Mouse (Mus musculus) spleen, adult 2 months (tissue): ENCODE measurements around the gene Cdiptos. TPM values are rescaled to one million over a fixed set of nuclear protein-coding genes. Genes with fewer than 3 reads are reported as not detected.

Source experiments
- DNase-seq, 2 experiments: peaks; one replicate each; pipeline versions ENCODE4 v3.0.0 to v3.0.0-alpha.2; 2012 to 2021; ENCODE audit warnings: low spot score in 2 of 2, low read depth in 1 of 2
- H3K27ac ChIP-seq: fragments of 200-500 bp; 2 replicates; pipeline ENCODE4 v1.5.1; 2012; ENCODE audit warnings: low read length, inconsistent platforms; ENCODE audit not compliant: insufficient read depth
- H3K27me3 ChIP-seq: fragments of 200-500 bp; 2 replicates; pipeline ENCODE4 v1.6.1; 2012; ENCODE audit warnings: mild to moderate bottlenecking, moderate library complexity, low read length, inconsistent platforms; ENCODE audit not compliant: control insufficient read depth, insufficient read depth
- H3K36me3 ChIP-seq: fragments of 200-500 bp; 2 replicates; pipeline ENCODE4 v1.6.1; 2012; ENCODE audit warnings: mild to moderate bottlenecking, low read length, inconsistent platforms; ENCODE audit not compliant: control insufficient read depth, insufficient read depth
- H3K4me1 ChIP-seq: fragments of 200-500 bp; 2 replicates; pipeline ENCODE4 v1.6.1; 2011; ENCODE audit warnings: inconsistent platforms; ENCODE audit not compliant: control insufficient read depth, insufficient read depth, insufficient read length
- H3K4me3 ChIP-seq: fragments of 200-500 bp; 2 replicates; pipeline ENCODE4 v1.5.1; 2011; ENCODE audit warnings: mild to moderate bottlenecking, inconsistent platforms; ENCODE audit not compliant: insufficient read depth, insufficient read length; ENCODE audit errors: extremely low read depth
- CTCF ChIP-seq: fragments of 200-500 bp; IDR thresholded peaks from 2 replicates; pipeline ENCODE4 v1.5.1; 2011; ENCODE audit warnings: mild to moderate bottlenecking, inconsistent platforms; ENCODE audit not compliant: insufficient read depth, insufficient read length, insufficient replicate concordance; ENCODE audit errors: extremely low read depth
- POLR2A ChIP-seq: fragments of 200-500 bp; IDR thresholded peaks from 2 replicates; pipeline ENCODE4 v1.6.1; 2011; ENCODE audit warnings: low read depth, low read length, inconsistent platforms
- WGBS: fragments of 180-500 bp; shearing (Covaris S2); methylation state at CpG from one replicate; pipeline ENCODE4 v1.1.7; 2018; 5-methylcytosine and 5-hydroxymethylcytosine counted together
- polyA plus RNA-seq: library from polyadenylated mRNA; depleted of rRNA; stranded (reverse); fragments of >200 nt; gene quantifications from 2 replicates; pipeline ENCODE4 v1.2.3, GENCODE M21; 2012; rRNA removed

The Cdiptos gene
- 0.59 and 0.71 TPM in 2 replicates for polyA plus RNA-seq

GRCm38 (mm10) chr7:126975950-126976866 lies at the start of gene Cdiptos:
Gene Cdiptos, minus strand, starts transcription at chr7:126976098.
- TF ChIP-seq POLR2A = no peak
- peak; percentile 94 for TF ChIP-seq CTCF
- peaks cover 18% of the 10 kb centered on the region for H3K36me3 ChIP-seq
- H3K27me3 ChIP-seq = no peaks in the 10 kb centered on the region
- peak within 1 kb of the TSS; percentile 95 for H3K27ac ChIP-seq
- no peaks in the 10 kb centered on the region; the same call in 1 of the 2 replicates for H3K4me1 ChIP-seq
- under 1% methylated on average over 55 of the region's 55 CpGs for WGBS
- peak within 1 kb of the TSS; percentile 84 for H3K4me3 ChIP-seq
- peak; percentile 92 to 93 for DNase-seq

GRCm38 (mm10) chr7:127024755-127025555 lies 49.1 kb upstream of the Cdiptos start:
- peak; percentile 70 to 80 for DNase-seq
- WGBS = 1% methylated on average over 30 of the region's 30 CpGs
- Histone ChIP-seq H3K4me1 (peaks cover 43% of the 10 kb centered on the region), H3K4me3 (peak overlapping the region; percentile 78), H3K36me3 (peaks cover 16% of the 10 kb centered on the region), H3K27me3 (no peaks in the 10 kb centered on the region), H3K27ac (peak overlapping the region; percentile 98)
- TF ChIP-seq POLR2A = peak; percentile 37
- TF ChIP-seq CTCF = peak; percentile 61; the same call in 1 of the 2 replicates

- Histone ChIP-seq H3K27me3 (no peaks in the 10 kb centered on the region), H3K4me1 (peaks cover 43% of the 10 kb centered on the region), H3K27ac (no peak overlapping the region), H3K4me3 (peak overlapping the region; percentile 15), H3K36me3 (peaks cover 16% of the 10 kb centered on the region)
- 13% methylated on average over 19 of the region's 19 CpGs for WGBS
- TF ChIP-seq CTCF (no peak), POLR2A (no peak)
- DNase-seq = no peak
Measured at GRCm38 (mm10) chr7:127023896-127024690, 48.2 kb upstream of the Cdiptos start.

- no peak for DNase-seq
- peaks cover 16% of the 10 kb centered on the region for H3K36me3 ChIP-seq
- peaks cover 43% of the 10 kb centered on the region for H3K4me1 ChIP-seq
- H3K27ac ChIP-seq = no peak overlapping the region
- no peak for TF ChIP-seq CTCF
- TF ChIP-seq POLR2A = no peak
- H3K27me3 ChIP-seq = no peaks in the 10 kb centered on the region
- H3K4me3 ChIP-seq = no peak overlapping the region
- 71% methylated on average over 13 of the region's 13 CpGs for WGBS
Measured at GRCm38 (mm10) chr7:127023272-127023691, 47.4 kb upstream of the Cdiptos start.

- no peak for DNase-seq
- no peak for TF ChIP-seq CTCF
- TF ChIP-seq POLR2A = no peak
- Histone ChIP-seq H3K27ac (no peak overlapping the region), H3K4me3 (no peak overlapping the region), H3K4me1 (peaks cover 37% of the 10 kb centered on the region), H3K36me3 (peaks cover 16% of the 10 kb centered on the region), H3K27me3 (no peaks in the 10 kb centered on the region)
- 76% methylated on average over 7 of the region's 7 CpGs for WGBS
Measured at GRCm38 (mm10) chr7:127022528-127023271, 46.8 kb upstream of the Cdiptos start.
